Mouse (Mus musculus) c-Kit-positive CD71-positive TER-119-negative erythroid progenitor cells, embryonic 14.5 days (primary cell): Measurements from ENCODE around the gene Olfr31.

Experiments
- DNase-seq: peaks from one replicate; pipeline ENCODE4 v3.0.0-alpha.2; 2013; ENCODE audit warnings: low read depth

Gene Olfr31

GRCm38 (mm10) chr14:14322528-14322927 lies at the start of gene Olfr31:
Gene Olfr31 (plus strand): TSS chr14:14322828.
- DNase-seq = no peak

DNA sequence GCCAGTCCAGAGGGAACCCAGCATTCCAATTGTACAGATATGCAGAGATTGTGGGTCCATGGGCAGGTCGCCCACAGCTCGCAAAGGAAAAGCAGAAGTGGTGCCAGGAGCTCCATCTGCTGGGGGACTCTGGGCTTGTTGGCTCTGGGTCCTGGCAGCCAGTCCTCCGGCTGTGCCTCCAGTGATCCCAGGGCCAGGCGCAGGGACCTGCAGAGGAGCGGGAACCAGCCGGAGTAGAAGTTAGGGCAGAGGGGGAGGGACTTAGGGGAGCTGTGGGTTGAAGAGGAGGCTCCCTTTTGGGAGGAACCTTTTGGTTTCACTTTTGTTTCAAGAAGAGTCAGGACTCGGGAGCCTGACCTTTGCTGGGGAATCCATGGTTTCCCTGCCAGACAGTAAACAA lies 28.2 kb upstream of the Olfr31 start:
- DNase-seq = no peak

DNA sequence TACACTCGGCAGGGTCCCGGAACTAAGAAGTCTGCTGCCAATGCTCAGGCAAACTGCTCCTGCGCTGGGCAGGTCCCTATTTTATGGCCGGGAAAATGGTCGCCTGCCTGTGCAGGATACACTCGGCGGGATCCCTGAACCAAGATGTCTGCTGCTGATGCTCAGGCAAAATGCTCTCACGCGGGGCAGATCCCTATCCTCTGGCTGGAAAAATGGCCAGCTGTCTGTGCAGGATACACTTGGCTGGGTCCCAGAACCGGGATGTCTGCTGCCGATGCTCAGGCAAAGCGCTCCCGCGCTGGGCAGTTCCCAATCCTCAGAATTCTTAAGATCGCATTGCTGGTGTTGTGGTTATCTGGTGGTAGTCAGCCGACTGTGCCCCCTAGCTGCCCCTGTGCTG lies 13.7 kb upstream of the Olfr31 start:
- DNase-seq = no peak

GRCm38 (mm10) chr14:14309416-14309815 lies 13.2 kb upstream of the Olfr31 start:
- no peak for DNase-seq

GRCm38 (mm10) chr14:14345113-14345871 lies 22.7 kb downstream of the Olfr31 start:
- DNase-seq = peak; percentile 78

GRCm38 (mm10) chr14:14345948-14346812 lies 23.6 kb downstream of the Olfr31 start, which contains the start of gene Il3ra:
Gene Il3ra (plus strand): TSS chr14:14346275.
- no peak for DNase-seq

GRCm38 (mm10) chr14:14346813-14347100 lies 24.1 kb downstream of the Olfr31 start:
- DNase-seq = no peak

DNA sequence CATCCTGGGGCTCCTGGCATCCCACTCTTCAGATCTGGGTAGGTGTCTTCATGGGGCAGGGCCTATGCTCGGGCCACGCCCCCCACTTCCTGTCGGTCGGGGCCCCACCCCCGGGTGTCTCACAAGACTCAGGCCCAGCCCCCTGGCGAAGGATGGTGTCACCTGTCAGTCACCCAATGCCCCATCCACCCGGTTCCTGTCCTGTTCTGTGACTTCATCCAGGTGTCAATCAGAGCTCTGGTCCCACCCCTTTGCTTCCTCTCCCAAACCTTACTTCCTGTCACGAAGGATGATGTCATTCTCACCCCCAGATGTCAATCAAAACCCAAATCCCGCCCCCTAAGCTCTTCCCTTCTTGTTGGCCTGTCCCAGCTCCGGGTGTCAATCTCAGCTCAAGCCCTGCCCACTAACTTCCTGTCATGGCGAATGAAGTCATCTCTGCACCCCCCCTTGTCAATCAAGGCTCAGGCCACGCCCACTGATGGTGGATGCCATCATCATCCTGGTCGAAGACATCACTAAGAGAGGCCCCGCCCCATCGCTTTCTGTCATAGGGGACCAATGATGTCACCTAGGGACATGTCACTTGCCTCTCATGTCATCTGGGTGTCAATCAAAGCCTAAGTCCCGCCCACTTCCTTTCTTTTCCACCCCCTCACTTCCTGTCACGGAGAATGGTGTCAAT lies 24.7 kb downstream of the Olfr31 start:
- no peak for DNase-seq

DNA sequence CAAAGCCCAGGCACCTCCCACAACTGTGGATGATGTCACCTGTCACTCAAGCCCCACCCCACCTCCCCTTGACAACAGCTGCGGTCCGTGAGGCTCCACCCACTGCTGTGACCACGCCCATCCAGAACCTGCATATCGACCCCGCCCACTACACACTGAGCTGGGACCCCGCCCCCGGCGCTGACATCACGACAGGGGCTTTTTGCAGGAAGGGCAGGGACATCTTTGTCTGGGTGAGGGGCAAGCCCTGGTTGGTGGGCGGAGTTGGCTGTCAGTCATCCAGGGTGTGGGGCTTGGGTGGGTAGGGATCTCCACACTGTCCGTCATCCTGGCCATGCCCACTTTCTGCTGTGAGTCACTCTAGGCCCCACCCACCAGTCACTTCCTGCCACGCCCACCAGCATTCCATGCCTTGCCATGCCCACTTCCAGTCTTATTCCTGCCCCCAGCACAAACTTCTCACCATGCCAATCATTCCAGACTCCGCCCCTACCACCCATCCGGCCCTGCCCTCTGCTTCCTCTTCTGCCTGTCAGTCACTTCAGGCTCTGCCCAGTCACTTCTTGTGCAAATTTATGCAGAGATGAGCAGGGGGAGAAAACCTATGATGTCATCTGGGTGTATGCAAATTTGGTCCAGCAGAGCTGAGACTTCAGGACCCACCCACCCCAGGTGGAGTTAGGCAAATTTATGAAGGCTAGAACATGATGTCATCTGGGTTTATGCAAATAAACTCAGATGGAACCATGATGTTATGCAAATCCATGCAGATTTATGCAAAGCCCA lies 25.4 kb downstream of the Olfr31 start:
- no peak for DNase-seq

DNA sequence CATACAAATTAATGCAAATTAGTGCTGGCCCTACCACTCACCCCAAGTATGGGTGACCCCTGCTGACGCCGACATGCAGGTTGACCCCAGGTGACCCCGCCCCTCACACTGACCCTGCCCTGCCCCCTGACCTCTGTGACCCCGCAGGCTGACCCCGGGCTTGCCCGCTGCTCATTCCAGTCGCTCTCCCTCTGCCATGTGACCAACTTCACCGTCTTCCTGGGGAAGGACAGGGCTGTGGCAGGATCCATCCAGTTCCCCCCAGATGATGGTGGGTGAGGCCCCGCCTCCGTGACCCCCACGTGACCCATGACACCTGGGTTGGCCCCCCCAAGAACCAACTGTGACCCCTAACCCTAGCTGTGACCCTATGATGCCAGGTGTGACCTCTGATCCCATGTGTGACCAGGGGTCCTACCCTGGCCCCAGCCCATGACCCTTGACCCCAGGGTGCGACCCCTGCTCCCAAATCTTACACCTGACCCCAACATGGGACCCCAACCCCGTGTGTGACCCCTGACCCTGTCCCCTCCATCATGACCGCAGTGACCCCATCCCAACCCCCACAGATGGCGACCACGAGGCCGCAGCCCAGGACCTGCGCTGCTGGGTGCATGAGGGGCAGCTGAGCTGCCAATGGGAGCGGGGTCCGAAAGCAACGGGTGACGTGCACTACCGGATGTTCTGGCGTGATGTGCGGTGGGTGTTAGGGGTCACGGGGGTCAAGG lies 26.2 kb downstream of the Olfr31 start:
- DNase-seq = no peak

DNA sequence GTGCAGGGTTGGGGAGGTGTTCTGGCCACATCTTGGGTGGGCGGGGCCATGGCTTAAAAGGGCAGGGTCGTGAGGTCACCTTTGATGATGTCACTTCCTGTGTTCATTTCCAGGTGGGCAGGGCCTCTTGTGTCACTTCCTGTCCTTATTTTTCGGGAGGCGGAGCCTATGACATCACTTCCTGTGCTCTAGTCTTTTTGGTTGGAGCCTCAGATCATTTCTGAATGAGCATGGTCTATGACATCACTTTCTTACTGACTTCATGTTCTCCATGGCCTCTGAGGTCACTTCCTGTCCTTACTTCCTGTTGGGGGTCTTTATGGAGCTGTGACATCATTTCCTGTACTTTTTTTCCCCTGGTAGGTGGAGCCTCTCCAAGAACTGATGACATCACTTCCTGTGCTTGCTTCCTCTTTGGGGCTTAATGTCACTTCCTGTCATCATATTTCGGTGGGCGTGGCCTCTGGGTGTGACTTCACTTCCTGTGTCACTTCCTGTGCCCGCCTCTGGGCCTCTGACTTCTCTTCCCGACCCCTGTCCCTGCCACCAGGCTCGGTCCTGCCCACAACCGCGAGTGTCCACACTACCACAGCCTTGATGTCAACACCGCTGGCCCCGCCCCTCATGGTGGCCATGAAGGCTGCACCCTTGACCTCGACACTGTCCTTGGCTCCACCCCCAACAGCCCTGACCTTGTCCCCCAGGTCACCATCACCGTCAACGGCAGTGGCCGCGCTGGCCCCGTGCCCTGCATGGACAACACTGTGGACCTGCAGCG lies 27.0 kb downstream of the Olfr31 start:
- DNase-seq = no peak

GRCm38 (mm10) chr14:14350263-14351147 lies 27.9 kb downstream of the Olfr31 start:
- no peak for DNase-seq

- DNase-seq = no peak
Measured at GRCm38 (mm10) chr14:14351148-14351455, 28.5 kb downstream of the Olfr31 start.

GRCm38 (mm10) chr14:14351721-14352590 lies 29.3 kb downstream of the Olfr31 start:
- DNase-seq = no peak

- no peak for DNase-seq
Measured at GRCm38 (mm10) chr14:14352606-14353005, 30.0 kb downstream of the Olfr31 start.

- DNase-seq = no peak
Measured at GRCm38 (mm10) chr14:14353081-14353732, 30.6 kb downstream of the Olfr31 start.

DNA sequence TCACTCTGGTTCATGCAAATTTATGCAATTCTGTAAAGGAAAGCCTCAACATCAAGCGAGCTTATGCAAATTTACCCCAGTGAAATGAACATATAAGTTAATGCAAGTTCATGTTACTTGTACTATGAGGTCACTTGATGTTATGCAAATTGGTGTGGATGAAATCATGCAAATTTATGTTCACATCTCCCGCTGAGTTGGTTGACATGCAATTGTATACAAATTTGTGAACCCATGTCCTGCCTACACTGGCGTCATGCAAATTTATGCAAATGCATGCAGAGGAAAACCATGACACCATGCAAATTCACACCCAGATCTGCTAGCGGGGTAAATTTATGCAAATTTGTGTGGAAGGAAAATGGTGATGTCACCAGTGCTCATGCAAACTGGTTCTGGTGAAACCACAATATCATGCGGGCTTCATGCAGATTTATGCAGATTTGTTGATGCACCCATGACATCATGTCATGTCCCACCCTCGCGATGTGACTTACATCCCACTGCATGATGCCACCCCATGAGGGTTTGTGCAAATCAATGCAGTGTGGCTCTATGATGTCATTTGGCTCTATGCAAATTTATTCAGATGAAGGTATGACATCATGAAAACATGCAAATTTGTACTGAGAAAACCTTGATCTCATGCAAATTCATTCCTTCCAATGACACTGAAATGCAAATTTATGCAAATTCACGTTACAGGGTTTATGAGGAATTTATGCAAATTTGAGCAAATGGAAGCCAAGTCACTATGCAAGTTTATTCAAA lies 31.3 kb downstream of the Olfr31 start:
- DNase-seq = no peak
